Mouse (Mus musculus) megakaryocyte, embryonic 14.5 days (primary cell): ENCODE results near the gene Hspd1.

ENCODE experiments used
- FLI1 ChIP-seq: IDR thresholded peaks from 2 replicates; pipeline ENCODE4 v1.6.1; 2012; ENCODE audit warnings: low read length, inconsistent platforms, mixed read lengths
- GATA1 ChIP-seq: IDR thresholded peaks from 3 replicates; pipeline ENCODE4 v1.6.1; 2012; ENCODE audit warnings: mixed read lengths, low read length, inconsistent platforms, borderline replicate concordance

DNA sequence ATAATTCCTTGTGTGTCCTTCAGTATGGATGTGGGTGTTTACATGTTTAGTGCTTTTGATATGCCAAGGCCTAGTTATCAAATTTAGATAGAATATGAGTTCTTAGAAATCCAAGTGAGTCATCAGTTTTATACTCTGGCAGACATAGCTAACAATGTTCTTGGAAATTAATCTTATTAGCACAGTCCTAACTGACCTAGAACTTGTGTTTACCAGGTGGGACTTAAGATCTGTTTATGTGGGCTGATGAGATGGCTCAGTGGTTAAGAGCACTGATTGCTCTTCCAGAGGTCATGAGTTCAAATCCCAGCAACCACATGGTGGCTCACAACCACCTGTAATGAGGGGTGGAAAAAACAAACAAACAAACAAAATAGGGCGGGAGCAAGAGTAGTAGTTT, 4.4 kb upstream of the Hspd1 start:
- TF ChIP-seq GATA1 (no peak), FLI1 (no peak)
